Mouse (Mus musculus): Measurements from ENCODE around the gene Stambp. TPM values are rescaled to one million over a fixed set of nuclear protein-coding genes. Genes with fewer than 3 reads are reported as not detected.

The Stambp gene
- polyA plus RNA-seq, 1 experiment from 2014 or later = 18.4 TPM

DNA sequence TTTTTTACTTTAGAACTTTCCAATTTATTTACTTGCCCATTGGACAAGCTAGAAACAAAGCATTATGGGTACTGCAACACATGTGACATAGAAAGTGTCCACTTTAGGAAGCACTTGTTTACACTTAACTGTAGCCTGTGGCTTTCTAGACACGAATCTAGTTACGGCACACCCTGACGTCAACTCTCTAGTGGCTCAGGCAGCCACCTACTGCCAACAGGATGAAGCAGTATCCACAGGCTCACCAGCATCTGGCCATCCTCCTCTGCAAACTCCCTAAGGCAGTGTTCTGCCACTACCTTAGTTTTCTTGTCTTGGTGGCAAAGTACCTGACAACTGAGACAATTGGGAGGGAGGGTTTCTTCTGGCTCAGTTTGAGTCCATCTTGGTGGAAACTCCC is 69.2 kb downstream of the Stambp start:
- Histone ChIP-seq H3K9ac (ENCODE audit: low read length) (no peak overlapping the region), H3K4me1 (ENCODE audit: control insufficient read depth, insufficient read depth, low read length) (0 out of 2 replicates have a peak, but pooled peaks cover 10% of the 10 kb centered on the region), H3K27me3 (ENCODE audit: control insufficient read depth, insufficient read depth, low read length) (no peaks in the 10 kb centered on the region), H3K4me2 (ENCODE audit: low read depth, severe bottlenecking) (no peak overlapping the region), H3K9me3 (ENCODE audit: control insufficient read depth, low read length) (no peaks in the 10 kb centered on the region), H3K27ac (replicated peaks; ENCODE audit: low read depth, low read length) (no peak overlapping the region), H3K36me3 (ENCODE audit: control insufficient read depth, insufficient read depth, low read length) (no peaks in the 10 kb centered on the region), H3K4me3 (ENCODE audit: low read depth, low read length) (no peak overlapping the region)
- 87% methylated on average over 3 of the region's 3 CpGs for WGBS
- ATAC-seq (ENCODE audit: insufficient number of reproducible peaks, low FRiP score, low TSS enrichment, low read depth) (no peak), DNase-seq (ENCODE audit: low spot score) (no peak)

DNA sequence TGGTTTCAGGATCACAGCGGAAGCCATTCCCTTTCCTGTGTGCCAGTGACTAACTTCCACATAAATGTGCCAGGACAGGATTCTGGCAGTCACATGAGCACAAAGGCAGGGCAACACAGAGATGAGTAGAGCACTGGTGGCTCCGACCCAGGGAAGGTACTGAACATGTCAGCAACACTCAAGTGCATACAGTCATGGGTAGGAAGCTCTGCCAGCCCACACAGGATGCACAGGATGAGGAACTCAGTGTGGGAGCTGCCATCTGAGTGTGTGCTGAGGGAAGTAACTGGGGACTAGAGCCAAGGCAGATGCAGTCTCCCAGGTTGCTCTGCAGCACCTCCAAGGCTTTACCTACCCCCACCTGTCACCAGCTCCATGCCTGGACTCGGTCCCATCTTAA is 69.9 kb downstream of the Stambp start:
- no peaks in the 10 kb centered on the region for H3K27me3 ChIP-seq (ENCODE audit: control insufficient read depth, insufficient read depth, low read length)
- no peaks in the 10 kb centered on the region for H3K9me3 ChIP-seq (ENCODE audit: control insufficient read depth, low read length)
- 0 out of 2 replicates have a peak, but pooled peaks cover 10% of the 10 kb centered on the region for H3K4me1 ChIP-seq (ENCODE audit: control insufficient read depth, insufficient read depth, low read length)
- no peak overlapping the region for H3K9ac ChIP-seq (ENCODE audit: low read length)
- WGBS = 90% methylated on average over 3 of the region's 3 CpGs
- no peak overlapping the region for H3K27ac ChIP-seq (replicated peaks; ENCODE audit: low read depth, low read length)
- no peak for DNase-seq (ENCODE audit: low spot score)
- H3K4me3 ChIP-seq (ENCODE audit: low read depth, low read length) = no peak overlapping the region
- ATAC-seq (ENCODE audit: insufficient number of reproducible peaks, low FRiP score, low TSS enrichment, low read depth) = no peak
- no peak overlapping the region for H3K4me2 ChIP-seq (ENCODE audit: low read depth, severe bottlenecking)
- H3K36me3 ChIP-seq (ENCODE audit: control insufficient read depth, insufficient read depth, low read length) = no peaks in the 10 kb centered on the region

DNA sequence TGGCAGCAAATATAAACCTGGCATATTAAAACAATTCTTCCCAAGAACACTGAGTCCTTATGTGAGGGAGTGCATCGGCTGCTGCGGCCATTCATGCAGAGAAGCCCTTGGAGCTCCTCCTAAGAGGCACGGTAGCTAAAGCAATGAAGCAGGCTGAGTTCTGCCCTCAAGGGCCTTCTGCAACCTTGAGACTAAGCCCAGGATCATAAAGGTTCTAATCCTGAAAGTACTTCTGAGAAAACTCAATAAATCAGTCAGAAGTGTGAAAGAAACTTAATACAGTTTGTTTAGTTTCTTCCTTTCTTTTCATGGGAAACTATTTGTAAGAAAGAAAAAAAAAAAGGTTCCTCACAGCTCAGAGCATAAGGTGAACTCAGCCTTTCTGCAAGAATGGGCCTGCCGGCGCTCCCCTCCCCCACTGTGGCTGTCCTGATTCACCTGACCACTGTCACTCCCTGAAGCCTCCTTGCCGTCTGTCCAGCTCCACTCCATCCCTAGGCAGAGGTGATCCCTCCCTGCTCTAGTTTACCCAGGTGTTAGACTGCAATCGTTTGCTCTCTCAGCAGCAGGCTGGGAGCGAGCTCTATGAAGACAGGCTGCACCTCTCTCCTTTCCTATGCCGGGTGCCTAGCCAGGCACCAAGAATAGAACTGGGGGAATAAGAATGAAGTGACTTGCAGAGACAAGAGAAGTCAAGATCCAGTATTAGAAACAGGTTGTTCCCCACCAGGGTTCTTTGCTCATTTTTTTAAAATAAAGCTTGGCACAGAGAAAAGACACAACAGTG is 70.8 kb downstream of the Stambp start:
- no peak overlapping the region for H3K4me2 ChIP-seq (ENCODE audit: low read depth, severe bottlenecking)
- no peaks in the 10 kb centered on the region for H3K27me3 ChIP-seq (ENCODE audit: control insufficient read depth, insufficient read depth, low read length)
- H3K9ac ChIP-seq (ENCODE audit: low read length) = no peak overlapping the region
- DNase-seq (ENCODE audit: low spot score) = no peak
- H3K4me1 ChIP-seq (ENCODE audit: control insufficient read depth, insufficient read depth, low read length) = 0 out of 2 replicates have a peak, but pooled peaks cover 4% of the 10 kb centered on the region
- no peak overlapping the region for H3K4me3 ChIP-seq (ENCODE audit: low read depth, low read length)
- no peaks in the 10 kb centered on the region for H3K36me3 ChIP-seq (ENCODE audit: control insufficient read depth, insufficient read depth, low read length)
- H3K27ac ChIP-seq (replicated peaks; ENCODE audit: low read depth, low read length) = no peak overlapping the region
- WGBS = 55% methylated on average over 9 of the region's 9 CpGs
- H3K9me3 ChIP-seq (ENCODE audit: control insufficient read depth, low read length) = no peaks in the 10 kb centered on the region
- ATAC-seq (ENCODE audit: insufficient number of reproducible peaks, low FRiP score, low TSS enrichment, low read depth) = no peak

DNA sequence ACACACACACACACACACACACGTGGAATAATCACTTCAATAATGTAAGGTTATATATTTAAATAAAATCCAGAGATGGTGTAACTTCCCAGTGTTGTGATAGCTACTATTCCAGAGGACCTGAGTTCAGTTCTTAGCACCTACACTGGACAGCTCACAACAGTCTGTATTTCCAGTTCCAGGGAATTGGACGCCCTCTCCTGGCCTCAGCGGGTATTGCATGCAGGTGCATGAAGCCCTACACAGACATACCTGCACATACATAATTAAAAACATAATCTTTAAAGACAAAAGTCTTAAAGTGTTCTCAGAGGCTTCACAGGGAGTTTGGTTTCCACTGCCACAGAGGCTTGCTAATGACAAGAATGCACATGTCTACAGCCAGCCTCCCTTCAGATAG is 72.1 kb downstream of the Stambp start:
- no peak for DNase-seq (ENCODE audit: low spot score)
- H3K9ac ChIP-seq (ENCODE audit: low read length) = no peak overlapping the region
- no peak for ATAC-seq (ENCODE audit: insufficient number of reproducible peaks, low FRiP score, low TSS enrichment, low read depth)
- H3K27ac ChIP-seq (replicated peaks; ENCODE audit: low read depth, low read length) = no peak overlapping the region
- H3K9me3 ChIP-seq (ENCODE audit: control insufficient read depth, low read length) = no peaks in the 10 kb centered on the region
- H3K36me3 ChIP-seq (ENCODE audit: control insufficient read depth, insufficient read depth, low read length) = no peaks in the 10 kb centered on the region
- no peaks in the 10 kb centered on the region for H3K4me1 ChIP-seq (ENCODE audit: control insufficient read depth, insufficient read depth, low read length)
- H3K4me2 ChIP-seq (ENCODE audit: low read depth, severe bottlenecking) = no peak overlapping the region
- H3K4me3 ChIP-seq (ENCODE audit: low read depth, low read length) = no peak overlapping the region
- WGBS = 56% methylated on average over 3 of the region's 3 CpGs
- H3K27me3 ChIP-seq (ENCODE audit: control insufficient read depth, insufficient read depth, low read length) = no peaks in the 10 kb centered on the region

DNA sequence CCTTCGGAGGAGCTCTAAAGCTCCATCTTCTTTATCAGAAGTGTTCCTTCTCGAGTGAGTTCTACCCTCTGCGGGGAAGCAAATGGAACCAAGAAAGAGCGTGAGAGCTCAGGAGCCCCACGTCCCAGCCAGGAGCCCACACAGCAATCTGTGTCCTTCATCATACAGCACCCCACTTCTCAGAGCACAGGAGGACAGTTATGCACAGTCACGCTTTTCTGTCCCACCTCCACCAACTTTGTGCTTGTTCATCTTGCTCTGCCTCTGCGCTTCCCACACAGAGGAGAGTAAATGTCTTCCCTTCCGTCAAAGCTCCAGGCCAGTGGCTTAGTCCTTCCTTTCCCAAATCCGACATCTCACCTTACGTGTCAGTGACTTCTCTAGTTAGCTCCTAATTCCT is 73.5 kb downstream of the Stambp start:
- Histone ChIP-seq H3K4me2 (ENCODE audit: low read depth, severe bottlenecking) (no peak overlapping the region), H3K9ac (ENCODE audit: low read length) (no peak overlapping the region), H3K27ac (replicated peaks; ENCODE audit: low read depth, low read length) (no peak overlapping the region), H3K36me3 (ENCODE audit: control insufficient read depth, insufficient read depth, low read length) (no peaks in the 10 kb centered on the region), H3K4me3 (ENCODE audit: low read depth, low read length) (no peak overlapping the region), H3K9me3 (ENCODE audit: control insufficient read depth, low read length) (no peaks in the 10 kb centered on the region), H3K4me1 (ENCODE audit: control insufficient read depth, insufficient read depth, low read length) (no peaks in the 10 kb centered on the region), H3K27me3 (ENCODE audit: control insufficient read depth, insufficient read depth, low read length) (no peaks in the 10 kb centered on the region)
- DNase-seq (ENCODE audit: low spot score) = no peak
- no peak for ATAC-seq (ENCODE audit: insufficient number of reproducible peaks, low FRiP score, low TSS enrichment, low read depth)
- 89% methylated on average over 10 of the region's 10 CpGs for WGBS

DNA sequence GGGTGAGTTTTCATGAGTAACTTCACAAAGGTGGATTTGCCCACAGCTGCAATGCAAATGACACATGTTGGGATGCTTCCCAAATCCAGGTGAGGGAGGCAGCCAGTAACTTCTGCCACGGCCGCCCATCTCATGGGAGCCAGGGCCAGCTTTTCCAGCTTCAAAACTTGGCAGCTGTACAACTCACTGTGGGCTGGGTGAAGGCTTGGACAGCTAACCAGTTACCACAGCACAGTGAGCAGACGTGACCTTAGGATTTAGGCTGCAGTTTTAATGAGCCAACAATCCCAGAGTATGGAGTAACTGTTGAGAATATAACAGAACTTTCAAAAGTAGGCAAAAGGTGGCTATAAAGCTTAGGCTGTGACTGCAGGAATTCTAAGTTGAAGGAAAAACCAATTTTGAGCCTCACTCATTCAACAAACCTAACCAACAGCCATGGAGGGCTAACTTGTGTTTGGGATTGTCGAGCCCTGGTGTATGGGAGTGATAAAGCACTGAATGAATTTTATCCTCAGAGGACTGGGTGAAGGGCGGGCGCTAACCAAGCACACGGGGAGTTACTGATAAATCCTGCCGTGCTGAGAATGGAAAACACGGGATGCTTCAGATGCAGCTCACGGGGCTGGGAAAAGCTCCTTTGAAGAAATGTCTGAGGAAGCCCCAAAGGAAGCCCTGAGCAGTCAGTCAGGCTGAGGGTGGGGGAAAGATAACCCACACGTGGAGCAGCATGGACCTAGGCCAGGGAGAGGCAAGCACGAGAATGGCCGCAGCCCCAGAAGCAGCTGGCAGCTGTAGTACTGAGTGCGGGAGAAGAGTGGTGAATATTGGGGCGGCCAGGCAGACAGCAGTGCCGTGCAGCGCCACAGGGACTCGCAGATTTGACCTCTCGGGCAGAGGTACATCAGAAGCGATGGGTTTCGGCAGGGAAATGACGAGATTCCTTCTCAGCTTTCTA is 75.5 kb downstream of the Stambp start:
- Histone ChIP-seq H3K27me3 (ENCODE audit: control insufficient read depth, insufficient read depth, low read length) (no peaks in the 10 kb centered on the region), H3K36me3 (ENCODE audit: control insufficient read depth, insufficient read depth, low read length) (no peaks in the 10 kb centered on the region), H3K27ac (replicated peaks; ENCODE audit: low read depth, low read length) (no peak overlapping the region), H3K4me3 (ENCODE audit: low read depth, low read length) (no peak overlapping the region), H3K9me3 (ENCODE audit: control insufficient read depth, low read length) (no peaks in the 10 kb centered on the region), H3K4me1 (ENCODE audit: control insufficient read depth, insufficient read depth, low read length) (no peaks in the 10 kb centered on the region), H3K9ac (ENCODE audit: low read length) (no peak overlapping the region), H3K4me2 (ENCODE audit: low read depth, severe bottlenecking) (no peak overlapping the region)
- DNase-seq (ENCODE audit: low spot score) (no peak), ATAC-seq (ENCODE audit: insufficient number of reproducible peaks, low FRiP score, low TSS enrichment, low read depth) (no peak)
- 90% methylated on average over 22 of the region's 22 CpGs for WGBS

DNA sequence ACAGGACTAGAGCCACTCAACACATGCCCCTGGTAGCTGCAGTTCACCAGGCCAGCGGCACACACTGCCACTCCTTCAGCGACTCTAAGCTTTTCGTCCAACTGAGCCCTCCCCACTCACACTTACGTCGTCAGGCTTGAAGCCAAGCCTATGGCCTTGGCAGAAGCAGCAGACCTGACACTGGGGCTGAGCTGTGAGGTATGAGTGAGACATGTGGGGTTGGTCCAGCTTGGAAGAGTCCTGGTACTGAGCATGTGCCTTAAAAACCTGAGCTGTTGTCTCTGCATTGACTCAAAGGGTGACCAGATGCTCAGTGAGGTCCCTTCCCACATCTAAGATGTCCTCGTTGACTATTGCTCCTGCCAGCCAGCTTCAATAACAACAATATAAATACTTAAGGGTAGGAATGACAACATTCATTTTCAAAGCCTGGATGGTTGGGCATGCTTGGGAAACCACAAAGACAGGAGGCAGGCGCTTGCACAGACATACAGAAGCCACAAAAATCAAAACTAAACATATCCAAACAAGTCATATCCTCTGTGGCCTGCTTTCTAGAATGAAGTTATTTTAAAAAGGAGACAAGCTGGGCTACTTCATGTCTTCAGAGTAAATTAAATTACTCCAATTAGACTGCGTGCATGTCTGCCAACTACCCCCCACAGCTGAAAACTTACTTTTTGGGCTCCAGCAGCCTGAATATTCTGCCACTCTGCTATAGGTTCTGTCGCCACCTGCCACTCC is 76.3 kb downstream of the Stambp start:
- DNase-seq (ENCODE audit: low spot score) (no peak), ATAC-seq (ENCODE audit: insufficient number of reproducible peaks, low FRiP score, low TSS enrichment, low read depth) (no peak)
- Histone ChIP-seq H3K4me2 (ENCODE audit: low read depth, severe bottlenecking) (no peak overlapping the region), H3K27ac (replicated peaks; ENCODE audit: low read depth, low read length) (no peak overlapping the region), H3K36me3 (ENCODE audit: control insufficient read depth, insufficient read depth, low read length) (no peaks in the 10 kb centered on the region), H3K9me3 (ENCODE audit: control insufficient read depth, low read length) (no peaks in the 10 kb centered on the region), H3K4me1 (ENCODE audit: control insufficient read depth, insufficient read depth, low read length) (no peaks in the 10 kb centered on the region), H3K9ac (ENCODE audit: low read length) (no peak overlapping the region), H3K27me3 (ENCODE audit: control insufficient read depth, insufficient read depth, low read length) (no peaks in the 10 kb centered on the region), H3K4me3 (ENCODE audit: low read depth, low read length) (no peak overlapping the region)
- 89% methylated on average over 9 of the region's 9 CpGs for WGBS
